Mouse (Mus musculus): Measurements from ENCODE around the gene Por.

GRCm38 (mm10) chr5:135709716-135710115 lies 39.9 kb downstream of the Por start:
- TF ChIP-seq CTCF (conservative IDR thresholded peaks at IDR 0.05; ENCODE audit: insufficient read depth, insufficient read length, low read depth, low read length) (no peak), POLR2A (IDR thresholded peaks at IDR 0.05; ENCODE audit: low read depth, low read length) (no peak)

Data from kidney, adult 2 months (tissue).